Mouse (Mus musculus): ENCODE results near the gene Hist1h2an.
"Not testable (repeated sequence)": the region's sequence is repeated elsewhere in the genome, so short reads cannot be mapped to it uniquely, and the experiment has no call there.

Hist1h2an gene

DNA sequence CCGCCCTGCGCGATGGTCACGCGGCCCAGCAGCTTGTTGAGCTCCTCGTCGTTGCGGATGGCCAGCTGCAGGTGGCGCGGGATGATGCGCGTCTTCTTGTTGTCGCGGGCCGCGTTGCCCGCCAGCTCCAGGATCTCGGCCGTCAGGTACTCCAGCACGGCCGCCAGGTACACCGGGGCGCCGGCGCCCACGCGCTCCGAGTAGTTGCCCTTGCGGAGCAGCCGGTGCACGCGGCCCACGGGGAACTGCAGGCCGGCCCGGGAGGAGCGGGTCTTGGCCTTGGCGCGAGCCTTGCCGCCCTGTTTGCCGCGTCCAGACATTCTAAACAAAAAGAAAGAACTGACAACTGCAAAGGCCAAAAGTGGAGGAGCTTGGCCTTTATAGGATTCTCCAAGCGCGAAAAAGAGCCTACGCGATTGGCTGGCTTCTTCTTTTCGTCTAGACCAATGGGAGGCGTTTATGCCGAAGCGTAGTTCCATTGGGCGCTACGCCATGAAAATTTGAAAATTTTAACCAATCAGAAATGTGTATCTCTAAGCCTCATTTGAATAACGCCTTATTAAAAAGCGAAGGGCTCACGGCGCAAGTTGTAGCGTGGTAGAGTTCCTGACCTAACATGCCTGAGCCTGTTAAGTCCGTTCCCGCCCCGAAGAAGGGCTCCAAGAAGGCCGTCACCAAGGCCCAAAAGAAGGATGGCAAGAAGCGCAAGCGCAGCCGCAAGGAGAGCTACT lies at the start of gene Hist1h2an, which contains the start of gene Hist1h2bp:
Gene Hist1h2an, minus strand, starts transcription at position 320 of the 731 bp plus-strand sequence.
Gene Hist1h2bp, plus strand, starts transcription at position 563 of the 731 bp plus-strand sequence.
- DNase-seq: peak; percentile 76 to 93

DNA sequence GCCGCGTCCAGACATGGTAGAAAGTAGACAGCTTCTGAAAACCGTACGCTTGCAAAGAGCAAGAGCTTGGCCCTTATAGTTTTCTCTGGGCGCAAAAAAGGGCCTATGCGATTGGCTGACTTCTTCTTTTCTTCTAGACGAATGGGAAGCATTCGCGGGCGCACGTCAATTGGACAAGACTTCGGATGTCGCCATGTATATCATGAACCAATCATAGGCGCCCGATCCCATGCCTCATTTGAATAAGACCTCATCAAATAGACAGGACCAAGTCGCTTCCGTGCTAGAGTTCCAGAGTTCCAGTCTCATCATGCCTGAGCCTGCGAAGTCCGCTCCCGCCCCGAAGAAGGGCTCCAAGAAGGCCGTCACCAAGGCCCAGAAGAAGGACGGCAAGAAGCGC lies 46.4 kb upstream of the Hist1h2an start, which contains the start of the genes Hist1h2ap and Hist1h2br:
Gene Hist1h2ap, minus strand, starts transcription at position 47 of the 400 bp plus-strand sequence.
Gene Hist1h2br, plus strand, starts transcription at position 283 of the 400 bp plus-strand sequence.
- not testable (repeated sequence) for DNase-seq

DNA sequence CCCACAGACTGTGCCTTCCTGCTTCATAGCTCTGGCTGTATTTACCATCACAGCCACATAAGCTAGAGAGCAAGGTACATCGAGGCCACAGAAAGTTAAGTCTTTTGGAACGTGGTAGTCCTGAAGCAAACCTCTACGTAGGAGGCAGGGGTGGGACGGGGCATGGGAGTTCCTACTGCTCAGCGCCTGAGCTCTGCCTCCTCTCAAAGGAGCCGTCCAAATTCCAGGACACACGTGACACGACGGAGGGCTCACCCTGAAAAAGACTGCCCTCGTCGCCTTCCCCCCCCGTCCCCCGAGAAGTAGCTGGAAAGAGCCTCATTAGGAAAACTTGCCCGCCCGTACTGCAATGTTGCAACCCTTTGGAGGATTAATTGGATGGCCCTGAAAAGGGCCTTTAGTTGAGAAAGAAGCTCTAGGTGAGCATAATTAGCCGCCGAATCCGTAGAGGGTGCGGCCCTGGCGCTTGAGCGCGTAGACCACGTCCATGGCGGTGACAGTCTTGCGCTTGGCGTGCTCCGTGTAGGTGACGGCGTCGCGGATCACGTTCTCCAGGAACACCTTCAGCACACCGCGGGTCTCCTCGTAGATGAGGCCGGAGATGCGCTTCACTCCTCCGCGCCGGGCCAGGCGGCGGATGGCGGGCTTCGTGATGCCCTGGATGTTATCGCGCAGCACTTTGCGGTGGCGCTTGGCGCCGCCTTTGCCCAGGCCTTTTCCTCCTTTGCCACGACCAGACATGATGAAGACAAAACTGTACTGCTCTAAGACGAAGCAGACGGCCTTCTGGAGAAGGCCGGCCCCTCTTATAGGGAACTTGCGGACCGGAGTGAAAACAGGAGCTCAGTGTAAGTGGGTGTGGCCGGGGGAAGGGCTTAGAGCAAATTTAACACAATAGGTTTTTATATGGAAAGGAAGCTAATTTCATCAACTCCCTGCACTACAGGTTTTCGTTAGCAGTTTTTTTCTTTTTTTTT lies 44.7 kb upstream of the Hist1h2an start, which contains the start of gene Hist1h4n:
Gene Hist1h4n, minus strand, starts transcription at position 779 of the 977 bp plus-strand sequence.
- DNase-seq: peak; percentile 5 to 8

DNA sequence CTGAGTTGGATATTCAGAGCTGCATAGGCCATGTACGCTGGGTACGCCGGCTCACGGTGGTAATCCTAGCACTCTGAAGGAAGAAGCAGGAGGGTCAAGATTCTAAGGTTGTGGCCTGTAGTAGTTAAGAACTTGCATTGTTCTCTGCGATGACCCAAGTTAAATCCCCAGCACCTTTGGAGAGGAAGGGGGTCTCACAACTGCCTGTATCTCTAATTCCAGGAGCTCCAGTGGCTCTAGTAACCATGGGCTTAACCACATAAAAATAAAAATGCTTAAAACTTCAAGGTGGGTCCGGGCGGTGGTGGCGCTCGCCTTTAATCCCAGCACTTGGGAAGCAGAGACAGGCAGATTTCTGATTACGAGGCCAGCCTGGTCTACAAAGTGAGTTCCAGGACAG lies 43.3 kb upstream of the Hist1h2an start:
- DNase-seq: no peak

DNA sequence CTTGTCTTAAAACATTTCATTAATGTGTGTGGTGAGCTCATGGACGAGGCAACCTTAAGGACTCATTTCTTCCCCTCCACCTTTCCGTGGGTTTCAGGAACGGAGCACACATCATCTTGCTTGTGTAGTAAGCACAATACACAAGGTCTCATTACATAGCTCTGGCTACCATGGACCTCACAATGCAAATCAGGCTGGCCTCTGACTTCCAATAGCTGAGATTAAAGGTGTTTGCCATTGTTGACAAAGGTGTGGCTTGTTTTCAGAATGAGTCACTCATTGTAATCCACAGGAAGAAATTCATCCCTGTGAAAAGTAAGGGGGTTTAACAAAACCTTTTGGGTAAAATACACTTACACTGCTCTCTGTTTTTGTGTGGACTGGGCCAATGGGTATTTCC lies 41.5 kb upstream of the Hist1h2an start:
- no peak for DNase-seq

DNA sequence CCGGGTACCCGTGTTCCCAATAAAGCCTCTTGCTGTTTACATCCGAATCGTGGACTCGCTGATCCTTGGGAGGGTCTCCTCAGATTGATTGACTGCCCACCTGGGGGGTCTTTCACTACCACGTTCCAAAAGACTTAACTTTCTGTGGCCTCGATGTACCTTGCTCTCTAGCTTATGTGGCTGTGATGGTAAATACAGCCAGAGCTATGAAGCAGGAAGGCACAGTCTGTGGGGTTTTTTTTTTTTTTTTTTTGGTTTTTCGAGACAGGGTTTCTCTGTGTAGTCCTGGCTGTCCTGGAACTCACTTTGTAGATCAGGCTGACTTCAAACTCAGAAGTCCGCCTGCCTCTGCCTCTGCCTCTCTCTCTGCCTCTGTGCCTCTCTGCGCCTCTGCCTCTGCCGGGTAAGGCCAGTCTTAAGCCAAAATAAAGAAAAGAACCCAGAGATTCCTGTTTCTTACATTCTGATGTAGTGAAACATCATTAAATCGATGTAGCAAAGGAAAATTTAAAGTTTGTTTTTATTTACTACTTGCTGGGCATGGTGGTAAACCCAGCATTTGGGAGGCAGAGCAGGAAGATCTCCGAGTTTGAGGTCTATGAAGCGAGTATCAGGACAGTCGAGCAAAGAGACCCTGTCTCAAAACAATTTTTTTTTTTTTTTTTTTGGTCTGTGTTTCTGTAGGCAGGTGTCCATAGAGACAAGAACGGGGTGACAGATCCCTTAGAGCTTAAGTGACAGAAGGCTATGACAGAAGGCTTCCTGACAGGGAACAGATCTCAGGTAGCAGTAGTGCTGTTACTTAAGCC lies 33.3 kb upstream of the Hist1h2an start:
- not testable (repeated sequence) for DNase-seq

DNA sequence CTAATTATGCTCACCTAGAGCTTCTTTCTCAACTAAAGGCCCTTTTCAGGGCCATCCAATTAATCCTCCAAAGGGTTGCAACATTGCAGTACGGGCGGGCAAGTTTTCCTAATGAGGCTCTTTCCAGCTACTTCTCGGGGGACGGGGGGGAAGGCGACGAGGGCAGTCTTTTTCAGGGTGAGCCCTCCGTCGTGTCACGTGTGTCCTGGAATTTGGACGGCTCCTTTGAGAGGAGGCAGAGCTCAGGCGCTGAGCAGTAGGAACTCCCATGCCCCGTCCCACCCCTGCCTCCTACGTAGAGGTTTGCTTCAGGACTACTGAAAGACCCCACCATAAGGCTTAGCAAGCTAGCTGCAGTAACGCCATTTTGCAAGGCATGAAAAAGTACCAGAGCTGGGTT lies 25.1 kb upstream of the Hist1h2an start:
- DNase-seq: not testable (repeated sequence)

DNA sequence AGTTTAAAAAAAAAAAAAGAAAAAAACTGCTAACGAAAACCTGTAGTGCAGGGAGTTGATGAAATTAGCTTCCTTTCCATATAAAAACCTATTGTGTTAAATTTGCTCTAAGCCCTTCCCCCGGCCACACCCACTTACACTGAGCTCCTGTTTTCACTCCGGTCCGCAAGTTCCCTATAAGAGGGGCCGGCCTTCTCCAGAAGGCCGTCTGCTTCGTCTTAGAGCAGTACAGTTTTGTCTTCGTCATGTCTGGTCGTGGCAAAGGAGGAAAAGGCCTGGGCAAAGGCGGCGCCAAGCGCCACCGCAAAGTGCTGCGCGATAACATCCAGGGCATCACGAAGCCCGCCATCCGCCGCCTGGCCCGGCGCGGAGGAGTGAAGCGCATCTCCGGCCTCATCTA lies 24.5 kb upstream of the Hist1h2an start, which contains the start of gene Hist1h4m:
Gene Hist1h4m, plus strand, starts transcription at position 208 of the 400 bp plus-strand sequence.
- peak; percentile 28 to 44 for DNase-seq

DNA sequence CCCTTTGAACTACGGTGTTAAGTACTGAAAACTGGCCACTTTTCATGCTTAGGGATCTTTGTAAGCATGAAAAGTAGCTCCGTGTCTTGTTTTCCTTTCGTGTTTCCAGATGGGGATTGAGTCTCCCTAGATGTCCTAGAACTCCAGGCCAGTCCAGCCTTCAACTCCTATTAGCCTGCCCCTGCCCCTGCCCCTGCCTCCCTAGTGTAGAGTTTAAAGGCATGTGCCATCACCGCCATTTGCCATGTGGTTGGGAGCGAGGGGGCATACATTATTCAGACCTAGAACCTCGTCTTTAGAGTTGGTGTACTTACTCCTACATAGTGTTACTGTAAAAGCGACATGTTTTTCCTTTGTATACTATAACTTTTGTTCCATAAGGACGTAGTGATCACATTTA lies 24.1 kb upstream of the Hist1h2an start:
- DNase-seq: not testable (repeated sequence)

DNA sequence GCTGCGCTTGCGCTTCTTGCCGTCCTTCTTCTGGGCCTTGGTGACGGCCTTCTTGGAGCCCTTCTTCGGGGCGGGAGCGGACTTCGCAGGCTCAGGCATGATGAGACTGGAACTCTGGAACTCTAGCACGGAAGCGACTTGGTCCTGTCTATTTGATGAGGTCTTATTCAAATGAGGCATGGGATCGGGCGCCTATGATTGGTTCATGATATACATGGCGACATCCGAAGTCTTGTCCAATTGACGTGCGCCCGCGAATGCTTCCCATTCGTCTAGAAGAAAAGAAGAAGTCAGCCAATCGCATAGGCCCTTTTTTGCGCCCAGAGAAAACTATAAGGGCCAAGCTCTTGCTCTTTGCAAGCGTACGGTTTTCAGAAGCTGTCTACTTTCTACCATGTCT lies 23.1 kb upstream of the Hist1h2an start, which contains the start of the genes Hist1h2bq and Hist1h2ao:
Gene Hist1h2bq, minus strand, starts transcription at position 125 of the 400 bp plus-strand sequence.
Gene Hist1h2ao, plus strand, starts transcription at position 393 of the 400 bp plus-strand sequence.
- DNase-seq: not testable (repeated sequence)

DNA sequence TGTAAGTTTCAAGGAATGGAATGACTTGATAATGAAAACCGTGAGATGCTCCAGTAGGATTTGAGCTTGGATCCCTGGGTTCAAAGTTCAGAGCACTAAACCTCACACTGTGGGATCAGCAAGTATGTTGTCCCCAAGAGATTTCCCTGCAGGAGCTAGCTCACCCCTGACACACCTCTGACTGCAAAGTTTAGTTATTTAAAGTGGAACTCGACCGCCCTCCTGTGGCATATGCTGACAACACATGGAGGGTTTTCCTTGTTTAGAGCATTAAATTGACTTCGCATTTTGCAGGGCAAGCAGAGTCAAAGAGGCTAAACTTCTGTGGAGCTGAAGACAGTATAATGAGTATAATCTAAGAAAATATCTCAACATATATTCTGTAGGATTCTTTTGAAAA lies 16.0 kb upstream of the Hist1h2an start:
- DNase-seq: not testable (repeated sequence)

DNA sequence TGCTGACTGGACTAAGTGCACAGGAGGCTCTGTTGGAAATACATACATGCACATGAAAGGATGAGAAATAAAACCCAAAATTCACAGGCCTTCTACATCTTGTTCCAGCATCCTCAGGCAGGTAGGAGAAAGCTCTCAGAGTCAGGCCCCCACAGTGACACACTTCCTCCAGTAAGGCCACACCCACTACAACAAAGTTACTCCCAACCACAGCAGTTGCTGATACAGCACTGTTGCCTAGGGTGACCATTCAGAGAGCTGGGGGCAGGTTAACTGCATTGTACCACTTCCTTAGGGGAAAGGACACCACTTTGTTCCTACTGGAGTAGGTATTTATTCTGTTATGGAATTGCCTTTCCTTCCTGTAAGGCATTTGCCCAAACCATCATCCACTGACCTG lies 10.1 kb upstream of the Hist1h2an start:
- not testable (repeated sequence) for DNase-seq

DNA sequence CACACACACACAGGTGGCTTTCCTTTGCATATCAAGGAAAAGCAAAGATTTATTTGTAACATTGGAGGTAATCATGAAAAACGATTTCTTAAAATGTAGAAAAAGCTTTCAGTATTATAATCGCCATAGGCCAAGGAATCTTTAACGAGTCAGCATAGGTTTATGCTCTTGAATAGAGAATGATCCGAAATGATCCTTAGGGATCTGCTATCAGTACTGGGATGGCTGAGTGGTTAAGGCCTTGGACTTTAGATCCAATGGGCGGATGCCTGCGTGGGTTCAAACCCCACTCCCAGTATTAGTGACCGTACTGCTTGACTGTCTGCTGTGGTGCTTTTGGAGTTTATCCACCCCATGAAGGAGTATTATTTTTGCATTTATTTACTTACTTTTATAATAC lies 8.6 kb upstream of the Hist1h2an start:
- no peak for DNase-seq

DNA sequence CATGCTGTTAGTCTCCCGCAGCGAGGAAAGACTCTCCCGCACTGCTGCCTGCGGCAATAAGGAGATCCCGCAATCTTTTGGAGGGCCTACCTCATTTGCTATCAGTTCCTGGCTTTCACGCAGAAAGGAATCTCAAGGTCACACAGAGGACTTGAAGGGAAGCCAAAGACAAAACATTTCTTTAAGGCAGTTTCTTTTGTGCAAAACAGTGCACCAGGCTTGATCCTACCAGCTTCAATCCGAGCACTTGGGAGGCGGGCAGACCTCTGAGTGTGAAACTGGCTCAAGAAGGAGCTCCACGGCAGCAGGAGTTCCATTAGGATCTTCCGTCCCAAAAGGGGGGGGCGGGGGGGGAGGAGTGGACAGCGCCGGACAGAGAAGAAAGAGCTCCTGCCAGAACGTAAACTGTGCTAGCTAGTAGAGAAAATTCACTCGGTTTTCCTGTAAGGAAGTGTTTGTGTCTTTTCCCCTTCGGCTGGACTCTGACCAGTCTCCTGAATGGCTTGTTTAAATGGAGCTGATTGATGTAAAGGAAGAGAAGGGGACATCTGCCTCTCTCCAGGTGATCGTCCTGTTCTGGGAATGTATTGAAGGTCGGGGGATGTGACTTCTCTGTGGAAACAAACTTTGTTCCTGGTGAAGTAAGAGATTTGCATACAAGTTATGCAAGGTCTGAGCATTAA lies 3.7 kb upstream of the Hist1h2an start:
- DNase-seq: no peak

DNA sequence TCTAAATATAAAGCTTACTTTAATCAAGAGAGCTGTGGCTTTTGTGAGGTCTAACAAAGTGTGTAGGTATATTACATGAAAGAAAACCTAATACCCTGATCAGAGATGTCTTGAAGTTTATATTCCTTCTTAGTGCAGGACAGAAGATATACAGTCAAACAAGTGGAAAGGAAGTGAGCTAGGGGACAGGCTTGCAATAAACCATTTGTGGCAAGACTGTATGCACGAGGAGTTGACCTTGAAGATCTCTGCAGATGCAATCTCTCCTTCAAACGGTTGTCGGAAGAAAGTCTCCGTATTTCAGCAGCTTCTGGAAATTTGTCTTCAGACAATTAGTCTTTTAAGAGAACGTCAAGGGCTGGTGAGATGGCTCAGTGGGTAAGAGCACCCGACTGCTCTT lies 2.9 kb upstream of the Hist1h2an start:
- DNase-seq: no peak

DNA sequence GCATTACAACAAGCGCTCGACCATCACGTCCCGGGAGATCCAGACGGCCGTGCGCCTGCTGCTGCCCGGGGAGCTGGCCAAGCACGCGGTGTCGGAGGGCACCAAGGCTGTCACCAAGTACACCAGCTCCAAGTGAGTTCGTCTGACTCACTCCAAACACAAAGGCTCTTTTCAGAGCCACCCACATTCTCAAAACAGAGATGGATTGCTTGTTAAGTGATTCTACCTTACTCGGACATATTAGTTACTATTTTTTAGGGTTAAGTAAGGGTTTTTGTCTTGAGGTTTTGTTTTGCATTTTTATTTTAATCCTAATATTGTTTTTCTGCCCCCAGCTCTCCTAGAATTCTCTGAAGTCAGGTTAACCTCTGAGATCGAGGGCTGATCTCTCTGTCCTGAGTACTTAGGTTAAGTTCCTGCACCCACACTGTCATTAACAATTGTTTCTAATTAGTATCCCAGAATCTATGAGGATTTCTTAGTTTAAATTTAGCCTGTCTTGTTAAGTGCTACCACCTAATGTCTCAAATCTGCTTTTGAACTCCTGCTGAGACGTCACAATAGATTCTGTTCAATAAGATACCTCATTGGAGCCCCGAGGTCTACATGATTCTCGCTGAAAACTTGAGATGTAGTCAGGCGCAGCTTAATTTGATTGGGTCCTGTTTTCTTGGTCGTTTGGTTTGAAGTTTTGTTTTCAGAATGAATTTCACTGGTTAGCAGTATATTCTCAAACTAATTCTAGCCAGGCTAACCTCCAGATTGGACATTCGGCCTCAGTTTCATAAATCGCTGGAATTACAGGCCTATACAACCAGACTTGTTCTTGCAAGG lies 959 bp upstream of the Hist1h2an start:
- no peak for DNase-seq

DNA sequence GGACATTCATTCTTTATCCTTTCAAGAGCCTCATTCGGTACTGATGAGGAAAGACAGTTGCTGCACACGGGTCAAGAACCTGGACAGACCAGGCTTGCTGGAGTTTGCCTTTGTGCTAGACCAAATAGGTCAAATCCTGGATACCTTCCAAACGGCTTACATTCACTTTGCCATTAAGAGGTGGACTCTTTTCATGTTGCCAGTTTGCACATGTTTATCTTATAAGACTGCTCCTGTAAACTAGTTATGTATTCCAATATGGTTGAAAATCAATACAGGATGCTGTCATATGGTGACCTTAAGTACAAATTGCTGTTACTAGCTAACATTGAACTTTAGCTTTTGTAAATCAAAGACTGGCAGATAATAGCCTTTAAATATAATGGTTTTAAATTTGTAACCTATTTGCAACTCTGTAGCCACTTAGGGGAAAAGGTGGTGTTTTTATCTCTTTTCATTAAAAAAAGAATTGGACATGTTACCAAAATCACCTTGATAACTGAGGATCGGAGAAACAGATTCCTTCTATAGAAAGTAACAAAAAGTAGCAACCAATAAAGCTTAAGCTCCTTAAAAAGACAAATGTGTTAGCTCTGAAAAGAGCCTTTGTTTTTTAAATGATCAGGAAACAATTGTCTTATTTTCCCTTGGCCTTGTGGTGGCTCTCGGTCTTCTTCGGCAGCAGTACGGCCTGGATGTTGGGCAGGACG lies 674 bp downstream of the Hist1h2an start:
- no peak for DNase-seq

DNA sequence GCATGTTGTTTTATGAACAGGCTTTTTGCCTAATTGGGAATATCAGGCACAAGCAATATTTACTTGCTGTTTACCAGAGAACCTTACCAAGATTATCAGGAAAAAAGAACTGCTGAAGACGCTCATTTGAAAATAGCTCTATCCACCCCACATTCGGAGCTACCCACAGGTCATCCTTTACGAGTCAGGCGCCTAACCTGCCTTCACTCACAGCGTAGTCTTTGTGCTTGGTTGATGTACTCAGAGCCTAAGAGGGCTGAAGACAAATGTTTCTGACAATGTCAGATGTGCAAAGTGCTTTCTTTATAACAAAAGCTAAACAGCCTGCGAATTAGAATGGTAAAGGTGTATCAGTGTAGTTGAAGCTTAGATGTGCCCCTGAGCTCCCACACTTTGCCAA lies 2.7 kb downstream of the Hist1h2an start:
- DNase-seq: no peak

DNA sequence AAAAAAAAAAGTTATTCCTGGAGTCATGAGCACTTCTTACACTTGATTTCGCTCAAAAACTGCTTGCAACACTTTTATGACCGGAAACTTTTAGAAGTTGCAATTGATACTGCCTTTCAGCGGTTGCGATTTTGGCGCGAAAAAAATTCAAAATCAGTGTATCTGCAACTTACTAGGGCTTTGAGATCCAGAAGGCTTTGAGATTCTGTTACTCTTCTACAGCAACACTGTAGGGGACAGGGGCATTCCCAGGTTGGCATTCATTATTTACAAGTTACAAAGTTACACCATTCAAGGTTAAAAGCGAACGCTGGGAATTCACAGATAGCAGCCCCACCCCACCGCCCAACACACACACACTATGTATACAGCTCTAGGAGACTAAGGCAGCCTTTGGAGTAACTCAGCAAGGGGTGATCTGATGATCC lies 3.3 kb downstream of the Hist1h2an start:
- DNase-seq: peak in 1 of 2 experiments; percentile 17

DNA sequence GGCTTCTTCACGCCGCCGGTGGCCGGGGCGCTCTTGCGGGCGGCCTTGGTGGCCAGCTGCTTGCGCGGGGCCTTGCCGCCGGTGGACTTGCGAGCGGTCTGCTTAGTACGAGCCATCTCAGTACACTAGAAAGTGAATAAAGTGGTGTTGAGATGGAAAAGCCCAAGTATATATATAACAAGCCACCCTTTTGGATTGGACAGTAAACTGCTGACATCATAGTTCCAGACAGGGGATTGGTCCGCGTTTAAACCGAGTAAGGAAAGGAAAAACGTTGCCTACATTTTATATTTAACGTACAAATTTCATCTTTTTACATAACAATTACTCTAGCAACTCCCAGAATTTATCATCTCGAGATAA lies 3.8 kb downstream of the Hist1h2an start, which contains the start of gene Hist1h3i:
Gene Hist1h3i, minus strand, starts transcription at position 116 of the 363 bp plus-strand sequence.
- DNase-seq: peak; percentile 46 to 73

Measured in kidney, postnatal 36 days (tissue).